Mouse (Mus musculus): ENCODE results near the gene Rbm26. TPM values are rescaled to one million over a fixed set of nuclear protein-coding genes. Genes with fewer than 3 reads are reported as not detected.

Rbm26 gene
- polyA plus RNA-seq, 1 experiment: 9.0 TPM

DNA sequence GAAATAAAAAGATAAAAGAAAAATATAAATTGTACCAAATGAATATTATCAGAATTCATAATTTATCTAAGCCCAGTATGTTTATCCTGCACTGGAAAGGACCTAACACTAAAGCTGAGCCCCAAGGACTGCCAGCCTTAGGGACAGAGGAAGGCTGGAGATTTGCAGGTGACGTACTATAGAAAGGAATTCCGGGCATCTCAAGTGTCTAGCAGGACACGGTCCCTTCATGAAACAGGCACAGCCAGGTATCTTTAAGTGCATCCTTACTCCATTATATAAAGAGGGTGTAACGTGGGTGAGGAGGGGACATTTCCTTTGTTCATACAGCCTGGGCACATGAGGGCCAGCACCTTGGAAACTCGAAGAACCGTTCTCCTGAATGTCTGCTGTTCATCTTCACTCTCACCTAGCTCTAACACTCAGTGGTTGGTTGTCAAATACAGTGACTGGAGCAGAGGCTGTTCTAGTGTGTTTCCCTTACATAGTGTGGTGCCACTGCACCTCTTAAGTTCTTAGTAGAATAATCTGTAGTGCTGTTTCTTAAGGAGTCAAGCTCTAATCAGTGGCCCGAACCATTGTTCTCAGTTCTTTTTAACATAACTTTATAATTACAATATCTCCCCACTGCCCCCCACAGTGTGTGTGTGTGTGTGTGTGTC, 91.7 kb downstream of the Rbm26 start:
- TF ChIP-seq CEBPB (IDR thresholded peaks at IDR 0.05; ENCODE audit: low read depth) (no peak), MAX (IDR thresholded peaks at IDR 0.05) (no peak)
- Histone ChIP-seq H3K79me2 (ENCODE audit: control insufficient read depth, insufficient read depth) (no peaks in the 10 kb centered on the region), H3K36me3 (ENCODE audit: control insufficient read depth, insufficient read depth) (no peaks in the 10 kb centered on the region), H3K4me3 (ENCODE audit: insufficient read depth, poor library complexity, severe bottlenecking) (no peak overlapping the region), H3ac (ENCODE audit: control insufficient read depth, insufficient read length, low read depth) (no peak overlapping the region), H3K27me3 (ENCODE audit: control insufficient read depth, insufficient read depth, insufficient read length) (peaks cover 3% of the 10 kb centered on the region), H3K79me3 (ENCODE audit: low read depth) (no peaks in the 10 kb centered on the region)

DNA sequence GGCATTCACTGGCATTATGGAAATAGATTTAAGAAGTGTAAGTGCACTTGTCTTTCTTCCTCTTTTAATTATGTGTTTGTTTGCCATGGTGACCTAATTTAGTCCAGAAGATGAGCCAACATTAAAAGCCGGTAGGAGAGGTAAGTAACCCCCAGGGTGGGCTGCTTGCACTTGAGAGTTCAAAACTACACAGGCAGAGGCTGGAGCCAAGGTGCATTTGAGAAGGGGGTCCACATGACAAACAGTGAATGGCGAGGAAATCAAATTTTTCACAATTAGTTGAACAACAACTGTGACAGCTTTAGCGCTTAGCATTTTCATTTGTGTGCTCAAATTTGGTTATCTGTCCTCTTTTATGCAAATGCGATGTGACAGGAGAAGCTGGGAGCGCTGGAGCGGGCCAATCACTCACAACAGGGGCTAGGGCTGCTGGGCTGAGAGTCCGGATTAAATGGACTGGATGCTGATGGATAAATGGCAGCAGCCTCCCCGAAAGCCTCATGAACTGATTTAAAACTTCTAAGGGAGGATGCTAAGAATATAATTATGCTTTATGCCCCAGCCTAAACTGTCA, 92.3 kb downstream of the Rbm26 start:
- TF ChIP-seq MYOG (IDR thresholded peaks at IDR 0.05; ENCODE audit: control insufficient read depth, extremely low read depth, insufficient read length) (no peak), CEBPB (IDR thresholded peaks at IDR 0.05; ENCODE audit: low read depth) (no peak), FOSL1 (IDR thresholded peaks at IDR 0.05; ENCODE audit: insufficient read depth, low read length, poor library complexity, severe bottlenecking) (no peak), MYOD1 (IDR thresholded peaks at IDR 0.05; ENCODE audit: control insufficient read depth, insufficient read length, low read depth) (no peak), MAX (IDR thresholded peaks at IDR 0.05) (no peak), CTCF (IDR thresholded peaks at IDR 0.05; ENCODE audit: control insufficient read depth, insufficient read depth, insufficient read length) (no peak), USF1 (IDR thresholded peaks at IDR 0.05; ENCODE audit: low read depth) (no peak)
- peaks cover 3% of the 10 kb centered on the region for H3K27me3 ChIP-seq (ENCODE audit: control insufficient read depth, insufficient read depth, insufficient read length)
- no peak overlapping the region for H3ac ChIP-seq (ENCODE audit: control insufficient read depth, insufficient read length, low read depth)
- H3K36me3 ChIP-seq (ENCODE audit: control insufficient read depth, insufficient read depth): no peaks in the 10 kb centered on the region
- no peaks in the 10 kb centered on the region for H3K79me2 ChIP-seq (ENCODE audit: control insufficient read depth, insufficient read depth)
- no peaks in the 10 kb centered on the region for H3K79me3 ChIP-seq (ENCODE audit: low read depth)
- no peak overlapping the region for H3K4me3 ChIP-seq (ENCODE audit: insufficient read depth, poor library complexity, severe bottlenecking)

DNA sequence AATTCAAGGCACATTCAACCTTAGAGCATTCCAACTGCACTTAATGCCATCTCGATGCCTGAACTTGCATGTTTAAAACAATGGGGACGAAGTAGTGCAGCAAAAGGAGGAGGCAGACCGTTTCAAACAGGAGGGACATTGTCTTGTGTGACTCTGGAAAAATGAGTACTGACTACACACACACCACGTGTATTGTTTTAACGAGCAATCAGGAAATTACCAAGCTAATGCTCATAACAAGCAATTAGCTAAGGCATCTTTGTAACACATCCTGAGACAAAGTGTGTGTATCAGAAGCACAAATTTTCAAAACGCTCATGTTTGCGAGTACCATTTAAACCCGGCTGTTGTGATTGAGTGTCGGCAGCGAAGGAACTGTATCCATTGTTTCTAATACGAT, 93.0 kb downstream of the Rbm26 start:
- TF ChIP-seq MAX (IDR thresholded peaks at IDR 0.05): no peak
- no peak for TF ChIP-seq CEBPB (IDR thresholded peaks at IDR 0.05; ENCODE audit: low read depth)
- TF ChIP-seq CTCF (IDR thresholded peaks at IDR 0.05; ENCODE audit: control insufficient read depth, insufficient read depth, insufficient read length): no peak
- no peak for TF ChIP-seq MYOG (IDR thresholded peaks at IDR 0.05; ENCODE audit: control insufficient read depth, extremely low read depth, insufficient read length)
- no peak for TF ChIP-seq MYOD1 (IDR thresholded peaks at IDR 0.05; ENCODE audit: control insufficient read depth, insufficient read length, low read depth)
- no peak for TF ChIP-seq USF1 (IDR thresholded peaks at IDR 0.05; ENCODE audit: low read depth)
- TF ChIP-seq FOSL1 (IDR thresholded peaks at IDR 0.05; ENCODE audit: insufficient read depth, low read length, poor library complexity, severe bottlenecking): no peak
- H3K79me2 ChIP-seq (ENCODE audit: control insufficient read depth, insufficient read depth): no peaks in the 10 kb centered on the region
- H3K79me3 ChIP-seq (ENCODE audit: low read depth): no peaks in the 10 kb centered on the region
- H3K4me3 ChIP-seq (ENCODE audit: insufficient read depth, poor library complexity, severe bottlenecking): no peak overlapping the region
- H3ac ChIP-seq (ENCODE audit: control insufficient read depth, insufficient read length, low read depth): no peak overlapping the region
- H3K27me3 ChIP-seq (ENCODE audit: control insufficient read depth, insufficient read depth, insufficient read length): peaks cover 3% of the 10 kb centered on the region
- H3K36me3 ChIP-seq (ENCODE audit: control insufficient read depth, insufficient read depth): no peaks in the 10 kb centered on the region

DNA sequence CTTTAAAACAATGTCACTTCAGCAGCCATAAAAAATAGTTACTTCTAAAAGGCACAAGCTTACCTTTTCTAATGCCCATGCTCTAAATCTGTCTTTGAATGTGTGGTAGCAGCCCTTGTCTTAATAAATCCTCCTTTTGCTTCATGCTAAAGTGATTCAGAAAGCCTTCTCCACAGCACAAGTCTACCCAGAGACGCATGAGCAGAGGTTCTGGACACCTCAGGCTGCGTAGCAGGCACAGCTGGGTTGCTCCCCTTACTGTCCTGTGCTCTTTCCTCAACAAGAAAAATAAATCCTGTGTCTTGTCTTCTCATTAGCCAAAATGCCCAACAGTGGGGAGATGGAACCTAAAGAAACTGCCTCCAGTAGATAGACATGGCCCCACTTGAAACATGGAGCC, 102.4 kb downstream of the Rbm26 start:
- Histone ChIP-seq H3K79me2 (ENCODE audit: control insufficient read depth, insufficient read depth) (no peaks in the 10 kb centered on the region), H3K27me3 (ENCODE audit: control insufficient read depth, insufficient read depth, insufficient read length) (peaks cover 19% of the 10 kb centered on the region), H3K36me3 (ENCODE audit: control insufficient read depth, insufficient read depth) (no peaks in the 10 kb centered on the region), H3ac (ENCODE audit: control insufficient read depth, insufficient read length, low read depth) (no peak overlapping the region), H3K4me3 (ENCODE audit: insufficient read depth, poor library complexity, severe bottlenecking) (no peak overlapping the region), H3K79me3 (ENCODE audit: low read depth) (no peaks in the 10 kb centered on the region)
- TF ChIP-seq FOSL1 (IDR thresholded peaks at IDR 0.05; ENCODE audit: insufficient read depth, low read length, poor library complexity, severe bottlenecking): no peak
- TF ChIP-seq MAX (IDR thresholded peaks at IDR 0.05): no peak
- no peak for TF ChIP-seq MYOG (IDR thresholded peaks at IDR 0.05; ENCODE audit: control insufficient read depth, extremely low read depth, insufficient read length)
- no peak for TF ChIP-seq USF1 (IDR thresholded peaks at IDR 0.05; ENCODE audit: low read depth)
- no peak for TF ChIP-seq MYOD1 (IDR thresholded peaks at IDR 0.05; ENCODE audit: control insufficient read depth, insufficient read length, low read depth)
- TF ChIP-seq CTCF (IDR thresholded peaks at IDR 0.05; ENCODE audit: control insufficient read depth, insufficient read depth, insufficient read length): no peak
- TF ChIP-seq CEBPB (IDR thresholded peaks at IDR 0.05; ENCODE audit: low read depth): no peak

DNA sequence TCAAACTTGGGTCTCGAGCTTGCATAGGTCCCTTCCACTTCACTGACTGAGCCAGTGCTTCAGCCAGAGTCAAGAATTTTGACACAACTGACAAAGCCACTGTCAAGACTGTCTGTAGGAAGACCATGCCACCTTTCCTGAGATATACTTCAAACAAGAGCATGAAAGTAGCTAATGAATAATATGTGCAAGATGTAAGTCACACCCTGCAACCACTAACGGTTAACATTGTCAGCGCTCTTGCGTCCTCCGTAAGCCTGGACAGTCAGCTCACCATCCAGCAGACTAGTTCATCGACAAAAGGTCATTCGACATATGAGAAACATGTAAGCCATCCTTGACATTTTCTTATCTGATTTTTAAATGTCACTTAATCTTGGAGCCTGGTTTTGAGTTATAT, 102.8 kb downstream of the Rbm26 start:
- Histone ChIP-seq H3K36me3 (ENCODE audit: control insufficient read depth, insufficient read depth) (no peaks in the 10 kb centered on the region), H3K27me3 (ENCODE audit: control insufficient read depth, insufficient read depth, insufficient read length) (peaks cover 19% of the 10 kb centered on the region), H3K79me2 (ENCODE audit: control insufficient read depth, insufficient read depth) (no peaks in the 10 kb centered on the region), H3ac (ENCODE audit: control insufficient read depth, insufficient read length, low read depth) (no peak overlapping the region), H3K79me3 (ENCODE audit: low read depth) (no peaks in the 10 kb centered on the region), H3K4me3 (ENCODE audit: insufficient read depth, poor library complexity, severe bottlenecking) (no peak overlapping the region)
- TF ChIP-seq MYOG (IDR thresholded peaks at IDR 0.05; ENCODE audit: control insufficient read depth, extremely low read depth, insufficient read length): no peak
- TF ChIP-seq MYOD1 (IDR thresholded peaks at IDR 0.05; ENCODE audit: control insufficient read depth, insufficient read length, low read depth): no peak
- TF ChIP-seq USF1 (IDR thresholded peaks at IDR 0.05; ENCODE audit: low read depth): no peak
- TF ChIP-seq FOSL1 (IDR thresholded peaks at IDR 0.05; ENCODE audit: insufficient read depth, low read length, poor library complexity, severe bottlenecking): no peak
- TF ChIP-seq CTCF (IDR thresholded peaks at IDR 0.05; ENCODE audit: control insufficient read depth, insufficient read depth, insufficient read length): no peak
- TF ChIP-seq CEBPB (IDR thresholded peaks at IDR 0.05; ENCODE audit: low read depth): no peak
- no peak for TF ChIP-seq MAX (IDR thresholded peaks at IDR 0.05)
